Mouse (Mus musculus) frontal cortex, postnatal 36 days (tissue): ENCODE measurements around the gene Wnt3a.
"Not testable (repeated sequence)": the region's sequence is repeated elsewhere in the genome, so short reads cannot be mapped to it uniquely, and the experiment has no call there.

Experiments used
- DNase-seq, 2 experiments: peaks; one replicate each; pipeline ENCODE4 v3.0.0; 2022; ENCODE audit warnings: low spot score in 2 of 2

The Wnt3a gene

GRCm38 (mm10) chr11:59307422-59308163 is 17.0 kb upstream of the Wnt3a start:
- peak; percentile 78 to 80 for DNase-seq

- no peak for DNase-seq
These were observed 16.2 kb upstream of the Wnt3a start, which contains the start of gene Wnt9a for GRCm38 (mm10) chr11:59306461-59307421. TSS of gene Wnt9a (plus strand) at chr11:59306928.

GRCm38 (mm10) chr11:59305821-59306215 is 15.3 kb upstream of the Wnt3a start:
- no peak for DNase-seq

- peak; percentile 68 to 79 for DNase-seq
These were observed 14.7 kb upstream of the Wnt3a start for GRCm38 (mm10) chr11:59305008-59305820.

GRCm38 (mm10) chr11:59302700-59303569 is 12.4 kb upstream of the Wnt3a start:
- DNase-seq = peak; percentile 72 to 93

GRCm38 (mm10) chr11:59301053-59301452 is 10.5 kb upstream of the Wnt3a start:
- not testable (repeated sequence) for DNase-seq

GRCm38 (mm10) chr11:59300185-59300584 is 9.6 kb upstream of the Wnt3a start:
- DNase-seq = no peak

- DNase-seq = peak; percentile 51 to 82
These were observed 7.4 kb upstream of the Wnt3a start for GRCm38 (mm10) chr11:59297941-59298340.

- no peak for DNase-seq
These were observed 3.1 kb upstream of the Wnt3a start for GRCm38 (mm10) chr11:59293616-59294015.

- no peak for DNase-seq
These were observed 846 bp downstream of the Wnt3a start for GRCm38 (mm10) chr11:59289706-59290105.

GRCm38 (mm10) chr11:59284146-59284545 is 6.4 kb downstream of the Wnt3a start:
- DNase-seq = no peak

GRCm38 (mm10) chr11:59282933-59283332 is 7.6 kb downstream of the Wnt3a start:
- no peak for DNase-seq

GRCm38 (mm10) chr11:59282111-59282510 is 8.4 kb downstream of the Wnt3a start:
- DNase-seq = no peak

GRCm38 (mm10) chr11:59278047-59278446 is 12.5 kb downstream of the Wnt3a start:
- no peak for DNase-seq

- DNase-seq = no peak
These were observed 13.7 kb downstream of the Wnt3a start for GRCm38 (mm10) chr11:59276877-59277276.

GRCm38 (mm10) chr11:59274184-59274583 is 16.4 kb downstream of the Wnt3a start:
- no peak for DNase-seq

- DNase-seq = no peak
These were observed 23.8 kb downstream of the Wnt3a start for GRCm38 (mm10) chr11:59266727-59267126.

- DNase-seq = no peak
These were observed 25.3 kb downstream of the Wnt3a start for GRCm38 (mm10) chr11:59265154-59265813.

- DNase-seq = no peak
These were observed 26.0 kb downstream of the Wnt3a start for GRCm38 (mm10) chr11:59264593-59264992.
